Mouse (Mus musculus) C2C12 (cell line): ENCODE results near the gene Ugt1a5.

Source experiments
- CTCF ChIP-seq: IDR thresholded peaks from one replicate; pipeline ENCODE4 v1.5.1; 2011; ENCODE audit not compliant: control insufficient read depth, insufficient read depth, insufficient read length
- FOSL1 ChIP-seq: IDR thresholded peaks from one replicate; pipeline ENCODE4 v1.8.0; 2011; ENCODE audit warnings: mild to moderate bottlenecking, low read length; ENCODE audit not compliant: poor library complexity, insufficient read depth, severe bottlenecking
- MAX ChIP-seq: IDR thresholded peaks from one replicate; pipeline ENCODE4 v1.6.1; 2011; ENCODE audit warnings: mild to moderate bottlenecking, control low read depth
- USF1 ChIP-seq: IDR thresholded peaks from one replicate; pipeline ENCODE4 v1.6.1; 2011; ENCODE audit warnings: low read depth, mild to moderate bottlenecking, control low read depth, moderate library complexity

DNA sequence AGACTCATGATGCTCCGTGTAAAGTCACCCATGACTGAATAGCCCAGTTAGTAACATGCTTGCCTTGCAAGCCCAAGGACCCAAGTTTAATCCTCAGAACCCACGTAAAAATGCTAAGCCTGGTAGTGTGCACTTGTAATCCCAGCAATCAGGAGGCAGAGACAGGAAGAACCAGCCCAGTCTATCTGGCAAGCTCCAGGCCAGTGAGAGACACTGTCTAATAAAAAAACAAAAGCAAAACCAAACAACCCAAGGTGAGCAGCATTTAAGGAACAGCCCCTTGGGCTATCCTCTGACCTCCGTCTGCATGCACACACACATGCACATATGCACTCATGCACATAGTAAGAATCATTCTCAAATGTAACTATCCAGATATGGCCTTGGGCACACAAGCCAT lies 63.8 kb downstream of the Ugt1a5 start:
- TF ChIP-seq CTCF (no peak), USF1 (no peak), FOSL1 (no peak), MAX (no peak)
